Mouse (Mus musculus): Measurements from ENCODE around the gene Olfr390.

The Olfr390 gene

DNA sequence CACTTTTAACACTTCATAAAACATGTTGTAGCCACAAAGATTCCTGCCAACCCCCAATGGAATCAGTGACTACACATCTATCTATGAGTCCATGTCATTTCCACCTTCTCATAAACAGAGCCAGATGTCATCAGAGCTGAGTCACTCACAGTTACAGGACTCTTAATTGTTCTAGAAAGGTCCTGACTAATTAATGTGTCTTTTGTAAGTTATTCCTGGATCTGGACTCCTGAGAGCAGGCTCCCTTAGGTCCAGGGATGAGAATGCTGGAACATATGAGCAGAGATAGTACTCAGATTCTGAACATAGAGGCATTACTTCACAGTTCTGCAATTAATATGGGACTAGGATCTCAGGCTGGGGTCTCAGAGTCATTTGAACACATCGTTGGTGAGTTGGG lies at the start of gene Olfr390:
Gene Olfr390 (plus strand): TSS at position 301 of the 400 bp plus-strand sequence.
- DNase-seq (ENCODE audit: low spot score in 2 of 2), result no peak

DNA sequence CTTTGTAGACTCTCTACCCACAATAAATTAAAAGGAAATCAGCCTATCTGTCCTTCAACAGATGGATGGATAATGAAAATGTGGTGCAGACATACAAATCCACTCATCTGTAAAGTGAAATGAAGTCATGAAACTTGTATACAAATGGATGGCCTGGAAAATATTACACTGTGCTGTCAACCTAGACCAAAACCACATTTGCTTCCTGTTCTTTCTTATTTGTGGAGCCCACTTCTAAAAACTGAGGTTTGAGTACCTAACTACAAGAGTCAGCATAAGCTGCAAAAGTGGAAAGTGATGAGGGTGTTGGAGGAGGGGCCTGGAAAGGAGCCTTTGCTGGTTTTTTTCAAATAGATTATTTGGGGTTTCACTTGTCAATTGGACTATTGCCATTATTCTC lies 23.6 kb upstream of the Olfr390 start:
- no peak for DNase-seq (ENCODE audit: low spot score in 2 of 2)

DNA sequence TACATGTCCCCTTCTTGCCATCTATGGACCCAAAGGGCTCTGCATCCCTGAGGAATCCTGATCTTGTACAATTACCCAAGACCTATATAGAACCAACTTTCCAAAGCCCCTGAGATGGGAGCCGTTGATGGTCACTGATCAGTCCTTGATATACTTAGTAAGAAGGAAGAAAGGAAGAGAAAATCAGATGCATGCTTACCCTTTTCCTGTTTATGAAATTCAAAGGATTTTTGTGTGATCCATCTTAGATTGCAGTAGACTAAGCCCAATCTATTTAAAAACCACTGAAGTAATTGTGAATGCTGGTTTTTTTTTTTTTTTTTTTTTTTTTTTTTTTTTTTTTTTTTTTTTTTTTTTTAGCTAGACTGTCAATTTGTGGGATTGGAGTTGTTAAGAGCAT lies 2.2 kb upstream of the Olfr390 start, which contains the start of gene Olfr389:
Gene Olfr389 (minus strand): TSS at position 101 of the 400 bp plus-strand sequence.
- no peak for DNase-seq (ENCODE audit: low spot score in 2 of 2)

DNA sequence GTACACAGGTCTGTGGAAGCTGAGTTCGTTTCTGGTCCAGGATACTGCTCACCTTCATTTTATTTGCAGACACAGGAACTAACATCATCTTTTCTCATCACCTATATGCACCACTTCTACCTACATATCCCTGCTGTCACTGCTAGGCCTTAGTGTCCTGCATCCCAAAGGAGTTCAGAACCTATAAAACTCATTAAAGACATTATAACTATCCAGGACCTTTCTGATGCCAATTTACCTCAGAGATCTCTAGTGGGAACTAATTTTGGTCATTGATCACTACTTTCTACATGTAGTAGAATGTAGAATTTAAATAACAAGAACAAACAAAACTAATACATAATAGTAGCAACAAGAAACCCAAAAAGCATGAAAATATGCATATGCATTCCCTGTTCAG lies 20.2 kb downstream of the Olfr390 start, which contains the start of gene Olfr391-ps:
Gene Olfr391-ps (minus strand): TSS at position 101 of the 400 bp plus-strand sequence.
- no peak for DNase-seq (ENCODE audit: low spot score in 2 of 2)

DNA sequence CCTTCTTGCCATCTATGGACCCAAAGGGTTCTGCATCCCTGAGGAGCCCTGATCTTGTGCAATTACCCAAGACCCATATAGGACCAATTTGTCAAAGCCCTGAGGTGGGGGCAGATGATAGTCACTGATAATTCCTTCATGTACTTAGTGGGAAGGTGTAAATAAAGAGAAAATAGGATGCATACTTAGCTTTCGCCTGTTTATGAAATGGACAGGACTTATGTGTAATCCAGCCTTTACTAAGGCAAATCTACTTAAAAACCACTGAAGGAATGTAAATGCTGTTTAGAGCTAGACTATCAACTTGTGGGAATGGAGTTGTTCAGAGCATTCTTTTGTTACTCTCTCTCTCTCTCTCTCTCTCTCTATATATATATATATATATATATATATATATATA lies 34.2 kb downstream of the Olfr390 start, which contains the start of gene Olfr392:
Gene Olfr392 (minus strand): TSS at position 101 of the 400 bp plus-strand sequence.
- DNase-seq (ENCODE audit: low spot score in 2 of 2), result no peak
